Mouse (Mus musculus): ENCODE data around the gene Pappa2.
A peak's percentile ranks its signal among the peaks of the same experiment; 100 is the strongest.

Gene Pappa2

GRCm38 (mm10) chr1:158764727-158765126 lies 215.6 kb downstream of the Pappa2 start:
- Histone ChIP-seq H3K36me3 (ENCODE audit: control insufficient read depth, insufficient read depth, low read length, poor library complexity, severe bottlenecking) (no peaks in the 10 kb centered on the region), H3K27me3 (ENCODE audit: control insufficient read depth, insufficient read depth, low read length, poor library complexity, severe bottlenecking) (no peaks in the 10 kb centered on the region)
- DNase-seq (ENCODE audit: low read depth, low spot score), result peak; percentile 34

- no peaks in the 10 kb centered on the region for H3K27me3 ChIP-seq (ENCODE audit: control insufficient read depth, insufficient read depth, low read length, poor library complexity, severe bottlenecking)
- DNase-seq (ENCODE audit: low read depth, low spot score), result no peak
- H3K36me3 ChIP-seq (ENCODE audit: control insufficient read depth, insufficient read depth, low read length, poor library complexity, severe bottlenecking), result no peaks in the 10 kb centered on the region
Measured at GRCm38 (mm10) chr1:158764211-158764610, 216.1 kb downstream of the Pappa2 start.

GRCm38 (mm10) chr1:158748356-158749096 lies 231.8 kb downstream of the Pappa2 start:
- Histone ChIP-seq H3K27me3 (ENCODE audit: control insufficient read depth, insufficient read depth, low read length, poor library complexity, severe bottlenecking) (peaks cover 2% of the 10 kb centered on the region; the same call in 1 of the 2 replicates), H3K36me3 (ENCODE audit: control insufficient read depth, insufficient read depth, low read length, poor library complexity, severe bottlenecking) (no peaks in the 10 kb centered on the region)
- no peak for DNase-seq (ENCODE audit: low read depth, low spot score)

GRCm38 (mm10) chr1:158741449-158741848 lies 238.8 kb downstream of the Pappa2 start:
- no peak for DNase-seq (ENCODE audit: low read depth, low spot score)
- H3K27me3 ChIP-seq (ENCODE audit: control insufficient read depth, insufficient read depth, low read length, poor library complexity, severe bottlenecking), result peaks cover 2% of the 10 kb centered on the region
- no peaks in the 10 kb centered on the region for H3K36me3 ChIP-seq (ENCODE audit: control insufficient read depth, insufficient read depth, low read length, poor library complexity, severe bottlenecking)

- peaks cover 2% of the 10 kb centered on the region for H3K27me3 ChIP-seq (ENCODE audit: control insufficient read depth, insufficient read depth, low read length, poor library complexity, severe bottlenecking)
- DNase-seq (ENCODE audit: low read depth, low spot score), result no peak
- no peaks in the 10 kb centered on the region for H3K36me3 ChIP-seq (ENCODE audit: control insufficient read depth, insufficient read depth, low read length, poor library complexity, severe bottlenecking)
Measured at GRCm38 (mm10) chr1:158740949-158741348, 239.3 kb downstream of the Pappa2 start.

GRCm38 (mm10) chr1:158740161-158740766 lies 240.0 kb downstream of the Pappa2 start:
- DNase-seq (ENCODE audit: low read depth, low spot score), result no peak
- Histone ChIP-seq H3K36me3 (ENCODE audit: control insufficient read depth, insufficient read depth, low read length, poor library complexity, severe bottlenecking) (no peaks in the 10 kb centered on the region), H3K27me3 (ENCODE audit: control insufficient read depth, insufficient read depth, low read length, poor library complexity, severe bottlenecking) (peaks cover 2% of the 10 kb centered on the region)

GRCm38 (mm10) chr1:158739132-158739919 lies 241.0 kb downstream of the Pappa2 start:
- DNase-seq (ENCODE audit: low read depth, low spot score), result no peak
- H3K27me3 ChIP-seq (ENCODE audit: control insufficient read depth, insufficient read depth, low read length, poor library complexity, severe bottlenecking), result no peaks in the 10 kb centered on the region; the same call in 1 of the 2 replicates
- H3K36me3 ChIP-seq (ENCODE audit: control insufficient read depth, insufficient read depth, low read length, poor library complexity, severe bottlenecking), result no peaks in the 10 kb centered on the region

- no peak for DNase-seq (ENCODE audit: low read depth, low spot score)
- H3K36me3 ChIP-seq (ENCODE audit: control insufficient read depth, insufficient read depth, low read length, poor library complexity, severe bottlenecking), result no peaks in the 10 kb centered on the region
- H3K27me3 ChIP-seq (ENCODE audit: control insufficient read depth, insufficient read depth, low read length, poor library complexity, severe bottlenecking), result no peaks in the 10 kb centered on the region; the same call in 1 of the 2 replicates
Measured at GRCm38 (mm10) chr1:158732868-158733496, 247.3 kb downstream of the Pappa2 start.

- no peaks in the 10 kb centered on the region for H3K36me3 ChIP-seq (ENCODE audit: control insufficient read depth, insufficient read depth, low read length, poor library complexity, severe bottlenecking)
- DNase-seq (ENCODE audit: low read depth, low spot score), result no peak
- no peaks in the 10 kb centered on the region for H3K27me3 ChIP-seq (ENCODE audit: control insufficient read depth, insufficient read depth, low read length, poor library complexity, severe bottlenecking)
Measured at GRCm38 (mm10) chr1:158713301-158714095, 266.8 kb downstream of the Pappa2 start.

GRCm38 (mm10) chr1:158701336-158701735 lies 279.0 kb downstream of the Pappa2 start:
- no peak for DNase-seq (ENCODE audit: low read depth, low spot score)
- Histone ChIP-seq H3K27me3 (ENCODE audit: control insufficient read depth, insufficient read depth, low read length, poor library complexity, severe bottlenecking) (no peaks in the 10 kb centered on the region; the same call in 1 of the 2 replicates), H3K36me3 (ENCODE audit: control insufficient read depth, insufficient read depth, low read length, poor library complexity, severe bottlenecking) (no peaks in the 10 kb centered on the region)

- Histone ChIP-seq H3K27me3 (ENCODE audit: control insufficient read depth, insufficient read depth, low read length, poor library complexity, severe bottlenecking) (no peaks in the 10 kb centered on the region; the same call in 1 of the 2 replicates), H3K36me3 (ENCODE audit: control insufficient read depth, insufficient read depth, low read length, poor library complexity, severe bottlenecking) (no peaks in the 10 kb centered on the region)
- no peak for DNase-seq (ENCODE audit: low read depth, low spot score)
Measured at GRCm38 (mm10) chr1:158700147-158700546, 280.1 kb downstream of the Pappa2 start.

GRCm38 (mm10) chr1:158699276-158699675 lies 281.0 kb downstream of the Pappa2 start:
- DNase-seq (ENCODE audit: low read depth, low spot score), result no peak

GRCm38 (mm10) chr1:158697859-158698569 lies 282.3 kb downstream of the Pappa2 start:
- DNase-seq (ENCODE audit: low read depth, low spot score), result no peak
- Histone ChIP-seq H3K27me3 (ENCODE audit: control insufficient read depth, insufficient read depth, low read length, poor library complexity, severe bottlenecking) (no peaks in the 10 kb centered on the region; the same call in 1 of the 2 replicates), H3K36me3 (ENCODE audit: control insufficient read depth, insufficient read depth, low read length, poor library complexity, severe bottlenecking) (no peaks in the 10 kb centered on the region)

More at GRCm38 (mm10) chr1:158699276-158699675, 281.0 kb downstream of the Pappa2 start:
- no peaks in the 10 kb centered on the region; the same call in 1 of the 2 replicates for H3K27me3 ChIP-seq (ENCODE audit: control insufficient read depth, insufficient read depth, low read length, poor library complexity, severe bottlenecking)
- H3K36me3 ChIP-seq (ENCODE audit: control insufficient read depth, insufficient read depth, low read length, poor library complexity, severe bottlenecking), result no peaks in the 10 kb centered on the region

All from splenic B cell, adult 2 months (primary cell).